7 mouse cellular contexts compared by ENCODE assay signal in genomic region chr4:104368561-104369021, GRCm38 (mm10).
DNase-seq lines count a peak whose midpoint lies in the region; ATAC-seq and TF ChIP-seq lines count a peak whose summit lies in the region.

No protein-coding gene starts in this region.

- WGBS in forebrain, embryonic 12.5 days = under 1% methylated on average over 20 of the region's 20 CpGs
- 2% methylated on average over 20 of the region's 20 CpGs for WGBS in intestine, embryonic 15.5 days
- WGBS in limb, embryonic 10.5 days = under 1% methylated on average over 20 of the region's 20 CpGs
- under 1% methylated on average over 20 of the region's 20 CpGs for WGBS in olfactory bulb, adult 2 months

- H3K4me2 ChIP-seq in forebrain, embryonic 12.5 days = peak overlapping the region; percentile 90
- H3K4me2 ChIP-seq in intestine, embryonic 15.5 days (replicated peaks) = peak overlapping the region; percentile 92

- H3K36me3 ChIP-seq in forebrain, embryonic 12.5 days (replicated peaks) = no peaks in the 10 kb centered on the region
- H3K36me3 ChIP-seq in intestine, embryonic 15.5 days = no peaks in the 10 kb centered on the region
- H3K36me3 ChIP-seq in limb, embryonic 10.5 days = no peaks in the 10 kb centered on the region

- H3K27ac ChIP-seq in forebrain, embryonic 12.5 days = peak overlapping the region; percentile 90
- H3K27ac ChIP-seq in intestine, embryonic 15.5 days = no peak overlapping the region
- peak overlapping the region; percentile 80 for H3K27ac ChIP-seq in limb, embryonic 10.5 days
- peak overlapping the region; percentile 27; the same call in 1 of the 2 replicates for H3K27ac ChIP-seq in olfactory bulb, adult 2 months (ENCODE audit: insufficient read depth, low read depth, low read length)

- no peaks in the 10 kb centered on the region for H3K9me3 ChIP-seq in forebrain, embryonic 12.5 days
- H3K9me3 ChIP-seq in intestine, embryonic 15.5 days = no peaks in the 10 kb centered on the region
- H3K9me3 ChIP-seq in limb, embryonic 10.5 days (replicated peaks) = no peaks in the 10 kb centered on the region

- H3K4me3 ChIP-seq in forebrain, embryonic 12.5 days (replicated peaks) = peak overlapping the region; percentile 63
- peak overlapping the region; percentile 73 for H3K4me3 ChIP-seq in intestine, embryonic 15.5 days (replicated peaks)
- peak overlapping the region; percentile 72 for H3K4me3 ChIP-seq in limb, embryonic 10.5 days
- H3K4me3 ChIP-seq in olfactory bulb, adult 2 months (ENCODE audit: insufficient read depth, low read depth, low read length) = peak overlapping the region; percentile 71

- peak; percentile 80 for DNase-seq in Muller cell, postnatal 12 days (ENCODE audit: inconsistent ontology term)
- peak; percentile 70 for DNase-seq in brain, embryonic 18.5 days (ENCODE audit: low read depth, low spot score)
- DNase-seq in limb, embryonic 10.5 days (ENCODE audit: low spot score) = peak; percentile 76
- no peak for DNase-seq in spleen, postnatal 36 days (ENCODE audit: low spot score in 2 of 2)

- peaks cover 18% of the 10 kb centered on the region for H3K27me3 ChIP-seq in forebrain, embryonic 12.5 days
- no peaks in the 10 kb centered on the region; the same call in 1 of the 2 replicates for H3K27me3 ChIP-seq in intestine, embryonic 15.5 days (replicated peaks)
- H3K27me3 ChIP-seq in limb, embryonic 10.5 days (ENCODE audit: low read depth, poor library complexity, severe bottlenecking) = peaks cover 71% of the 10 kb centered on the region

- peaks cover 24% of the 10 kb centered on the region for H3K4me1 ChIP-seq in forebrain, embryonic 12.5 days
- H3K4me1 ChIP-seq in intestine, embryonic 15.5 days (replicated peaks) = 0 out of 2 replicates have a peak, but pooled peaks cover 5% of the 10 kb centered on the region
- peaks cover 31% of the 10 kb centered on the region for H3K4me1 ChIP-seq in limb, embryonic 10.5 days
- H3K4me1 ChIP-seq in olfactory bulb, adult 2 months (ENCODE audit: control insufficient read depth, insufficient read depth, low read length) = peaks cover 4% of the 10 kb centered on the region; the same call in 1 of the 2 replicates

- H3K9ac ChIP-seq in forebrain, embryonic 12.5 days = peak overlapping the region; percentile 81
- H3K9ac ChIP-seq in intestine, embryonic 15.5 days = peak overlapping the region; percentile 59; the same call in 1 of the 2 replicates

- ATAC-seq in forebrain, embryonic 12.5 days (ENCODE audit: low FRiP score) = peak; percentile 77
- ATAC-seq in intestine, embryonic 15.5 days = peak; percentile 23; the same call in 1 of the 2 replicates

- no peak for TF ChIP-seq POLR2A in olfactory bulb, adult 2 months (IDR thresholded peaks at IDR 0.05; ENCODE audit: insufficient read depth, low read depth, low read length)

- no peak for TF ChIP-seq CTCF in olfactory bulb, adult 2 months (IDR thresholded peaks at IDR 0.05; ENCODE audit: insufficient read depth, low read depth, low read length)

Comparison
In these comparisons a context has a peak if more than half of its experiments do, and no peak if none do; other contexts are left out.
1. DNase-seq: peak in Muller cell, postnatal 12 days (single experiment), brain, embryonic 18.5 days (single experiment) and limb, embryonic 10.5 days (single experiment); none in spleen, postnatal 36 days (0 of 2).
2. Peak in every context shown above with its lines, with median percentiles within 50 percentile points of each other: H3K4me3 ChIP-seq.